Mouse (Mus musculus): Measurements from ENCODE around the gene Mrps35. TPM values are rescaled to one million over a fixed set of nuclear protein-coding genes. Genes with fewer than 3 reads are reported as not detected.

Gene Mrps35
- total RNA-seq, 2 experiments from 2014 or later = 59.3 to 60.8 TPM

Other genes with a start within 250 kb of the Mrps35 start
- 10 to 100 TPM in 1 of 2 experiments, 1 to 10 TPM in 1; 6.3 to 12.0 TPM for gene Arntl2, start 246.7 kb upstream of the Mrps35 start, total RNA-seq (2021)
- not detected for gene Smco2, start 192.7 kb upstream of the Mrps35 start, total RNA-seq (2021)
- gene Ppfibp1, start 154.3 kb upstream of the Mrps35 start, total RNA-seq (2021) = 100 to 1,000 TPM; 106 to 114 TPM
- gene 1700034J05Rik, start 88.3 kb upstream of the Mrps35 start, total RNA-seq (2021) = not detected
- gene Rep15, start 10.2 kb upstream of the Mrps35 start, total RNA-seq (2021) = 1 to 10 TPM; 2.9 to 5.0 TPM
- gene Mansc4, start 44.3 kb downstream of the Mrps35 start, total RNA-seq (2021) = under 1 TPM; 0.32 to 0.46 TPM
- gene Klhl42, start 48.6 kb downstream of the Mrps35 start, total RNA-seq (2021) = 10 to 100 TPM; 22.4 to 24.3 TPM
- gene Pthlh, start 221.4 kb downstream of the Mrps35 start, total RNA-seq (2021) = 1 to 10 TPM; 1.1 to 1.5 TPM